Comparison of ENCODE assay signal across 23 mouse cellular contexts in genomic region chr19:6599281-6599680, GRCm38 (mm10). TPM values are rescaled to one million over a fixed set of nuclear protein-coding genes. Genes with fewer than 3 reads are reported as not detected.
DNase-seq lines count a peak whose midpoint lies in the region; ATAC-seq and TF ChIP-seq lines count a peak whose summit lies in the region.
"Had no signal": no experiment of that assay in that cellular context is flagged by ENCODE, and none has a peak within 500 bp of the region (broad histone marks: within the 10 kb centered on the region; RNA-seq: fewer than 3 reads in every experiment).

No protein-coding gene starts in this region.

- no peak for TF ChIP-seq CTCF in gastrocnemius, adult 2 months (IDR thresholded peaks at IDR 0.05)

- DNase-seq in kidney, adult 9 months, result peak; percentile 90
- DNase-seq in kidney, postnatal 36 days, result peak; percentile 75 to 89
- no peak for DNase-seq in gastrocnemius, postnatal 36 days
- DNase-seq in T-cell, adult 2 months (ENCODE audit: low spot score), result no peak
- DNase-seq in gastrocnemius, adult 2 months, result no peak
- DNase-seq: adrenal gland, adult 8-10 months; adrenal gland, postnatal 36 days; cerebellum, adult 11-12 months; cerebellum, adult 9-10 months; cerebellum, postnatal 25 days; forebrain, postnatal 0 days; gastrocnemius, postnatal 25 days; heart, adult 11 months; heart, postnatal 36 days had no signal

- no peak overlapping the region for H3K9ac ChIP-seq in intestine, embryonic 15.5 days
- H3K9ac ChIP-seq: embryonic facial prominence, embryonic 13.5 days; forebrain, embryonic 13.5 days; forebrain, postnatal 0 days; heart, embryonic 13.5 days; hindbrain, embryonic 15.5 days had no signal

- H3K27ac ChIP-seq in brown adipose tissue, adult 24 weeks (replicated peaks; ENCODE audit: low read depth, low read length), result peak overlapping the region; percentile 40; the same call in 1 of the 2 replicates
- no peak overlapping the region for H3K27ac ChIP-seq in intestine, embryonic 15.5 days
- no peak overlapping the region for H3K27ac ChIP-seq in gastrocnemius, adult 2 months
- H3K27ac ChIP-seq: embryonic facial prominence, embryonic 13.5 days; forebrain, embryonic 13.5 days; heart, embryonic 13.5 days; hindbrain, embryonic 15.5 days had no signal

- intact Hi-C loops in gastrocnemius, postnatal 36 days (cut with DNase I), result no loop called here
- intact Hi-C loops in gastrocnemius, adult 2 months (cut with DNase I), result no loop called here

- no peaks in the 10 kb centered on the region for H3K27me3 ChIP-seq in intestine, embryonic 15.5 days (replicated peaks)
- H3K27me3 ChIP-seq: forebrain, embryonic 13.5 days; hindbrain, embryonic 15.5 days had no signal

- no peaks in the 10 kb centered on the region for H3K36me3 ChIP-seq in intestine, embryonic 15.5 days
- H3K36me3 ChIP-seq: embryonic facial prominence, embryonic 13.5 days; heart, embryonic 13.5 days; hindbrain, embryonic 15.5 days had no signal

- peaks cover 4% of the 10 kb centered on the region; the same call in 1 of the 2 replicates for H3K4me1 ChIP-seq in brown adipose tissue, adult 24 weeks (ENCODE audit: control insufficient read depth, insufficient read depth, insufficient read length, low read length)
- H3K4me1 ChIP-seq in intestine, embryonic 15.5 days (replicated peaks), result peaks cover 7% of the 10 kb centered on the region; the same call in 1 of the 2 replicates
- H3K4me1 ChIP-seq: embryonic facial prominence, embryonic 13.5 days; forebrain, embryonic 13.5 days; heart, embryonic 13.5 days had no signal

- 61% methylated on average over 3 of the region's 3 CpGs for WGBS in intestine, embryonic 15.5 days

- peak; percentile 54; the same call in 1 of the 2 replicates for ATAC-seq in intestine, embryonic 15.5 days
- ATAC-seq: forebrain, embryonic 13.5 days; forebrain, postnatal 0 days had no signal

- no peaks in the 10 kb centered on the region for H3K9me3 ChIP-seq in intestine, embryonic 15.5 days
- H3K9me3 ChIP-seq: embryonic facial prominence, embryonic 13.5 days; forebrain, embryonic 13.5 days; heart, embryonic 13.5 days; hindbrain, embryonic 15.5 days had no signal

- no peak overlapping the region for H3K4me2 ChIP-seq in intestine, embryonic 15.5 days (replicated peaks)
- H3K4me2 ChIP-seq: embryonic facial prominence, embryonic 13.5 days; forebrain, embryonic 13.5 days; heart, embryonic 13.5 days; hindbrain, embryonic 15.5 days had no signal

- H3K4me3 ChIP-seq in brown adipose tissue, adult 24 weeks (ENCODE audit: insufficient read depth, low read depth, low read length), result no peak overlapping the region
- no peak overlapping the region for H3K4me3 ChIP-seq in intestine, embryonic 15.5 days (replicated peaks)
- no peak overlapping the region for H3K4me3 ChIP-seq in gastrocnemius, adult 2 months
- H3K4me3 ChIP-seq: embryonic facial prominence, embryonic 13.5 days; forebrain, embryonic 13.5 days; heart, embryonic 13.5 days; hindbrain, embryonic 15.5 days had no signal

RNA-seq across cellular contexts. Expression of gene Slc22a12, which starts 56.4 kb away (rescaled TPM):
- polyA plus RNA-seq in brown adipose tissue, adult 24 weeks (2012; ENCODE audit: insufficient read depth, insufficient read length, missing spikeins), result 2.3 TPM in 1 of 2 replicates, not detected in the other
- 0.13 TPM in 1 of 2 replicates, not detected in the other for polyA plus RNA-seq in intestine, embryonic 15.5 days (2015; fragmentation: Nextera tagmentation; extraction: Ambion mirVana)
- not detected for total RNA-seq in gastrocnemius, postnatal 36 days (2021)
- total RNA-seq in gastrocnemius, adult 2 months (2021), result not detected
- total RNA-seq: ES-E14; forebrain, postnatal 0 days; gastrocnemius, postnatal 25 days; heart, postnatal 36 days had no signal
- polyA plus RNA-seq: embryonic facial prominence, embryonic 13.5 days; forebrain, embryonic 13.5 days; heart, embryonic 13.5 days; heart, postnatal 0 days; hindbrain, embryonic 11.5 days; hindbrain, embryonic 15.5 days had no signal

Comparison
In these comparisons a context has a peak if more than half of its experiments do, and no peak if none do; other contexts are left out.
1. DNase-seq: peak in kidney, adult 9 months (single experiment) and kidney, postnatal 36 days (2 of 2); none in gastrocnemius, postnatal 36 days (0 of 2), T-cell, adult 2 months (single experiment) and gastrocnemius, adult 2 months (single experiment).